Mouse (Mus musculus) C2C12 (cell line): ENCODE measurements around the gene Slc39a12. TPM values are rescaled to one million over a fixed set of nuclear protein-coding genes. Genes with fewer than 3 reads are reported as not detected.

Experiments
- H3K27me3 ChIP-seq: one replicate; pipeline ENCODE4 v1.6.1; 2011; ENCODE audit not compliant: control insufficient read depth, insufficient read depth, insufficient read length
- H3K36me3 ChIP-seq: one replicate; pipeline ENCODE4 v1.6.1; 2011; ENCODE audit not compliant: control insufficient read depth, insufficient read depth
- H3K4me3 ChIP-seq: one replicate; pipeline ENCODE4 v1.5.1; 2011; ENCODE audit warnings: mild to moderate bottlenecking, control low read depth; ENCODE audit not compliant: poor library complexity, insufficient read depth, severe bottlenecking
- H3K79me2 ChIP-seq: one replicate; pipeline ENCODE4 v1.6.1; 2011; ENCODE audit not compliant: control insufficient read depth, insufficient read depth
- H3K79me3 ChIP-seq: one replicate; pipeline ENCODE4 v1.6.1; 2011; ENCODE audit warnings: low read depth, control low read depth
- H3ac ChIP-seq: one replicate; pipeline ENCODE3; 2011; ENCODE audit warnings: low read depth; ENCODE audit not compliant: control insufficient read depth, insufficient read length
- CEBPB ChIP-seq: IDR thresholded peaks from one replicate; pipeline ENCODE4 v1.6.1; 2011; ENCODE audit warnings: low read depth, mild to moderate bottlenecking, control low read depth, moderate library complexity
- CTCF ChIP-seq: IDR thresholded peaks from one replicate; pipeline ENCODE4 v1.5.1; 2011; ENCODE audit not compliant: control insufficient read depth, insufficient read depth, insufficient read length
- FOSL1 ChIP-seq: IDR thresholded peaks from one replicate; pipeline ENCODE4 v1.8.0; 2011; ENCODE audit warnings: mild to moderate bottlenecking, low read length; ENCODE audit not compliant: poor library complexity, insufficient read depth, severe bottlenecking
- MAX ChIP-seq: IDR thresholded peaks from one replicate; pipeline ENCODE4 v1.6.1; 2011; ENCODE audit warnings: mild to moderate bottlenecking, control low read depth
- MYOD1 ChIP-seq: IDR thresholded peaks from one replicate; pipeline ENCODE4 v1.6.1; 2011; ENCODE audit warnings: low read depth; ENCODE audit not compliant: control insufficient read depth, insufficient read length
- MYOG ChIP-seq: IDR thresholded peaks from one replicate; pipeline ENCODE4 v1.6.1; 2011; ENCODE audit not compliant: control insufficient read depth, insufficient read length; ENCODE audit errors: extremely low read depth
- USF1 ChIP-seq: IDR thresholded peaks from one replicate; pipeline ENCODE4 v1.6.1; 2011; ENCODE audit warnings: low read depth, mild to moderate bottlenecking, control low read depth, moderate library complexity
- polyA plus RNA-seq: library from polyadenylated mRNA; unstranded; fragments of >200 nt; fragmentation: generic; extraction: Trizol; gene quantifications from one replicate; pipeline ENCODE4 v1.2.1, GENCODE M21; 2012; ENCODE audit warnings: missing spikeins

Gene Slc39a12
- polyA plus RNA-seq, 1 experiment = not detected

DNA sequence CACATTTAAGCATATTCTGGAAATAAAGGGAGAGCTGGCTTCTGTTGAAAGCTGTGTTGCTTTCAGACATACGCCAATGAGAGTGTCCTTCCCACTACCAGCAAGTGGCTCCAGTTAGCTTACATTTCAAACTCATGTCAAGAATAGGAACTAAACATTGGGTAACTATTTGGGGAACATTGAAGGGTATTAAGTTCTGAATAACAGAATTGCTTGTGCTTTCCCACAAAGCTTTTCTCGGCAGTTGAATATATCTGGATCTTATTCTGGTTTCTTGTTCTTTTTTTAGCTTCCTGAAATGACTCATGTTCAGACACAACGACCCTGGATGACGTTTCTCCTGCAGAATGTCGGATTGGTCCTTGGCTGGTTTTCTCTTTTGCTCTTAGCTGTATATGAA, 106.0 kb downstream of the Slc39a12 start:
- H3K4me3 ChIP-seq = no peak overlapping the region
- no peak for TF ChIP-seq CEBPB
- TF ChIP-seq MYOG = no peak
- no peak for TF ChIP-seq FOSL1
- no peak for TF ChIP-seq MYOD1
- TF ChIP-seq CTCF = no peak
- TF ChIP-seq MAX = no peak
- TF ChIP-seq USF1 = no peak
- H3K27me3 ChIP-seq = no peaks in the 10 kb centered on the region
- no peaks in the 10 kb centered on the region for H3K36me3 ChIP-seq
- H3K79me2 ChIP-seq = no peaks in the 10 kb centered on the region
- H3K79me3 ChIP-seq = no peaks in the 10 kb centered on the region
- no peak overlapping the region for H3ac ChIP-seq

DNA sequence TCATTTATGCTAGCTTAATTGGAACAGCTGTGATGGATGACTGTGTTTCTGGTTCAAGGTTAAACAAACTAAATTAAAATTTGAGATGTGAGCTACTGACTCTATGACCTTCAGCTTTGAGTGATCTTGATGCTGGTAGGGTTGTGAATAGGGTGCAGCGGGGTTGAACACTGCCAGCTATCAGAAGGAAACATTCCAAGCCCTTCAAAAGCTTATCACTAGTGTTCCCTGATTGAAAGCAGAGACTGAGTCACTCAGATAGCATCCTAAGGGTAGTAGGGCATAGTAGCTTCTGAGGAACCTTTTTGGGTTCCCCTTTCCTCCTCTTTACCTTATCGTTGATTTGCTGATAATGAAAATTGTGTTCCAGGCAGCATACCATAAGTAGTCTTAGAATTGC, 108.0 kb downstream of the Slc39a12 start:
- Histone ChIP-seq H3K79me3 (no peaks in the 10 kb centered on the region), H3K36me3 (no peaks in the 10 kb centered on the region), H3K27me3 (no peaks in the 10 kb centered on the region), H3ac (no peak overlapping the region), H3K79me2 (no peaks in the 10 kb centered on the region), H3K4me3 (no peak overlapping the region)
- no peak for TF ChIP-seq MYOD1
- TF ChIP-seq MAX = no peak
- TF ChIP-seq FOSL1 = no peak
- TF ChIP-seq MYOG = no peak
- no peak for TF ChIP-seq CEBPB
- no peak for TF ChIP-seq CTCF
- no peak for TF ChIP-seq USF1

DNA sequence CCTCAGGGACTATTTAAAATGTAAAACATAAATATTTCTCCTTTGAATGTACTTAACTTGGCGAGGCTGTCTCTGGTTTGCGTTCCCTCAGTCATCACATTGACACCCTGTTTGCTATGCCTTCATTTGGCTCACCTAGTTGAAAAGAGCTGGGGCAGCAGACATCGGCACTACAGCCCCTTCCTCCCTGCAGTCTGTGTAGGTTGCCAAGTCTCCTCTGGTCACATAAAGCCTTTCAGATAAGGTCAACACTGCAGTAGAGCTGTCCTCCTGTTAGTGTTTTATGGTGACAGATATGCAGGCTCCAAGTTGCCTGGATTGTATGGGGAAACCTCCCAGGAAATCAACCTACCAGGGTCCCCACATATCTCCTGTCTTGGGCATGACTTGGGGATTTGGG, 114.4 kb downstream of the Slc39a12 start:
- no peak overlapping the region for H3K4me3 ChIP-seq
- TF ChIP-seq MYOD1 (no peak), MAX (no peak), CEBPB (no peak), USF1 (no peak), FOSL1 (no peak), MYOG (no peak), CTCF (no peak)
- H3K79me3 ChIP-seq = no peaks in the 10 kb centered on the region
- H3K27me3 ChIP-seq = no peaks in the 10 kb centered on the region
- H3ac ChIP-seq = no peak overlapping the region
- no peaks in the 10 kb centered on the region for H3K79me2 ChIP-seq
- H3K36me3 ChIP-seq = no peaks in the 10 kb centered on the region

GRCm38 (mm10) chr2:14518237-14518636, 130.1 kb downstream of the Slc39a12 start:
- Histone ChIP-seq H3K79me3 (no peaks in the 10 kb centered on the region), H3K36me3 (no peaks in the 10 kb centered on the region), H3K27me3 (no peaks in the 10 kb centered on the region), H3ac (no peak overlapping the region), H3K79me2 (no peaks in the 10 kb centered on the region), H3K4me3 (no peak overlapping the region)
- TF ChIP-seq CEBPB = no peak

DNA sequence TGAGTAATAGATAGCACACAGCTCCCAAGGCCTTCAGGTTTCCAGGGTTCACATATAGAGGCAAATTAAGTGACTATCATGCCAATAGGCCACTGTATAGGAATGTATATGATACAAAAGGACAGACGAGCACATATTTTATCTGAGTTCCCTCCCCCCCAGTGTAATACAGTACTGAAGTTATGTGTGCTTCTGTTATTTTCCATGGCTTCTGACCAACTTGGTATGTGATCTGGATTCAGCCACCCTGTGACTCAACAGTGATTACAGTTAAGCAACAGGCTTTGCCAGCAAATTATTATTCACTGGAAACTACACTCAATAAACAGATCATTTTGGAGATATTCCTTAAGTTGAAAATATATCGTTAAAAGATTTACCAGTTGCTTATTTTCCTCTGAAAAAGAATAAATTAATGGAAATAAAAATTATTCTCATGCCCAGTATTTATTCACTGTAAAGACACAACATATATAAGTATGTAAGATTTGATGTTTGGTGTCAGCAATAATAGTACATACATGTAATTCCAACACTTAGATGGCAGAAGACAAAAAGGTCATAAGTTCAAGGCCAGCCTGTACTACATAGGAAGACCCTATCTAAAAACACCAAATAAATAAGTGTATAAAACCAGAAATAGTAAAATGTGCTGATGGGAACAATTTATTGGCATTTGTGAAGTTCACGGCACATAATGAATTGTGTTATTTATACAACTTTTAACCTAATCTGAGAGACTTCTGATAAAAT, 146.4 kb downstream of the Slc39a12 start:
- Histone ChIP-seq H3K79me2 (no peaks in the 10 kb centered on the region), H3K36me3 (no peaks in the 10 kb centered on the region), H3K27me3 (no peaks in the 10 kb centered on the region), H3K79me3 (no peaks in the 10 kb centered on the region), H3ac (no peak overlapping the region), H3K4me3 (no peak overlapping the region)
- peak; percentile 91 for TF ChIP-seq CEBPB
- no peak for TF ChIP-seq MYOG
- no peak for TF ChIP-seq MYOD1
- TF ChIP-seq MAX = no peak
- TF ChIP-seq USF1 = no peak

GRCm38 (mm10) chr2:14535246-14535671, 147.1 kb downstream of the Slc39a12 start:
- no peak overlapping the region for H3K4me3 ChIP-seq
- H3K36me3 ChIP-seq = no peaks in the 10 kb centered on the region
- H3K27me3 ChIP-seq = no peaks in the 10 kb centered on the region
- TF ChIP-seq CEBPB (no peak), MAX (no peak), MYOD1 (no peak), USF1 (no peak), CTCF (no peak), MYOG (no peak), FOSL1 (no peak)
- H3K79me3 ChIP-seq = no peaks in the 10 kb centered on the region
- no peak overlapping the region for H3ac ChIP-seq
- no peaks in the 10 kb centered on the region for H3K79me2 ChIP-seq
